Mouse (Mus musculus) heart, adult 11 months (tissue): ENCODE results near the gene Nfx1.

Experiments
- DNase-seq: peaks from one replicate; pipeline ENCODE4 v3.0.0; 2022

Gene Nfx1

DNA sequence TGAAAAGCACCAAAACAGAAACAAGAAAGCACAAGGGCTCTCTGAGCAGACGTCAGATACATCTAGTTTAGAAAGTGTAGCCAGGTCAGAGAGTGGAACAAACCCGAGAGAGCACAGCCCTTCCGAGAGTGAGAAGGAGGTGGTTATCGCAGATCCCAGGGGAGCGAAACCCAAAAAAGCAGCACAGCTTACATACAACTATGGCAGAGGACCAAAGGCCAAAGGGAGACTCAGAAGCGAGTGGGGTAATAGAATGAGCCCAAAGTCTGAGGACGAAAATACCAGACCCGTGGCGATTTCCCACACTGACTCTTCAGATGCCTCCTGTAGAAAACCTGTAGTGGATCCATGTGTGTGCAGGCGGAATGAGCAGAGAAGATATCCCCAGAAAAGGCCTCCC is 5.9 kb downstream of the Nfx1 start:
- peak; percentile 89 for DNase-seq

DNA sequence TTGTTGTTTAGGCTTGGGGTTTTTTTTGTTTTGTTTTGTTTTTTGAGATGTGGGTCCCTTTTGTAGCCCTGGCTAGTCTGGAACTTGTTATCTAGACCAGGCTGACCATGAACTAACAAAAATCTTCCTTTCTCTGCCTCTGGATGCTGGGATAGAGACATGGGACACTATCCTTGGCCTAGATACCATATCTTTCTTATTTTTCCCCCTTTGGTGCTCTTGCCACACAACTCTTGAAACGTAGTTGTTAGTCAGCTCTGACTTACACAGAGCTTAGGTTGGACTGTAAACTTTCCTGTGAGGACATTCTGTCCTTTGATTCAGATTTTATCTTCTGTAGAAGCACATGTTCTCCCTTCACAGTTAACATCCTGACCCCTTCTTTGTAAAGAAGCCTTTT is 8.7 kb downstream of the Nfx1 start:
- DNase-seq, result no peak

DNA sequence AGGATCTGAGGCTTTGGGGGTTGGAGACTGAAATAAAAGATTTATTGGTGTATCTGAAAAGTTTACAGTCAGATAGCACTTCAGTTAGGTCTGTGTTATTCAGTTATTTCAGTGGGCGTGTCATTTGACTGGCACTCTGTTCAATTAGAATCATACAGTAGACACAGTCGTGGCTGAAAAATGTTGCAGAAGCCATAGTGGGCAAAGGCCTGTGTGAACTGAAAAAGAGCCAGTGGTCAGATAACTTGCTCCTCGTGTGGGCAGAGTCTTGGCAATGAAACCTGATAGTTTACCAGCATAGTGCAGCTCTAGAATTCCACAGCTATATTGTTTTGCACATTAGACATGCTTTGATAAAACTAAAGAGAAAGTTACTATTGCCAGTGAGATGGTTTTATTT is 11.8 kb downstream of the Nfx1 start:
- DNase-seq, result peak; percentile 24

DNA sequence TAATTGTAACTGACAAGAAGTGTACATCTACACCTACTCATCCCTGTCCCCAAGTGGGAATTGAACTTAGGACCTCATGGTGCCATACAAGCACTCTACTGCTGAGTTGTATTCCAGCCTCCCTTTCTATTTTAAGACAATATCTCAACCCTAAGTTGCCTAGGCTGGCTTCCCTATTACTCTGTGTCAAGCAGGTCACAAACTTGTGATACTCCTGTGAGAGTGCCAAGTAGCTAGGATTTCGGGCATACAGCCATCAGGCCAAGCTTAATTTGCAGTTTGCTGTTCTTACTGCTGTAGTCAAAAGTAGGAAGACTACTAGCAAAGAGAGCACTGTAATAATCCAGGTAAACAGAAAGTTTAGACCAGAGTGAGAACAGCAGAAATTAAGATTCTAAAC is 13.0 kb downstream of the Nfx1 start:
- peak; percentile 94 for DNase-seq

DNA sequence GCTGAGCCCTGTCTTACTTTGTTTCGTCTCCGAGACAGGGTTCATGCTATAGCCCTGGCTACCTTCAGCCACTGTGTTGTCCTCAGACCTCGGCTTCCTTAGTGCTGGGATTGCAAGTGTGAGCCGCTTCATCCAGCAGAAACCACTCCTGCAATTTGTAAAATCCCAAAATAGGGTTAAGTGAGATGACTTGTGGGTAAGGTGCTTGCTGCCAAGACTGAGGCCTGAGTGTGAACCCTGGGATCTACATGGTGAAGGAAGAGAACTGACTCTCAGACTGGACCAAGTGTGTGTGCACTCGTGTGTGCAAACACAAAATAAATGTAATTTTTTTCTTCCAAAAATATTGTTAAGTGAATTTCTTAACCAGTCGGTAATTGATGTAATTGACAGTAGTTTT is 18.9 kb downstream of the Nfx1 start:
- DNase-seq, result peak; percentile 66

DNA sequence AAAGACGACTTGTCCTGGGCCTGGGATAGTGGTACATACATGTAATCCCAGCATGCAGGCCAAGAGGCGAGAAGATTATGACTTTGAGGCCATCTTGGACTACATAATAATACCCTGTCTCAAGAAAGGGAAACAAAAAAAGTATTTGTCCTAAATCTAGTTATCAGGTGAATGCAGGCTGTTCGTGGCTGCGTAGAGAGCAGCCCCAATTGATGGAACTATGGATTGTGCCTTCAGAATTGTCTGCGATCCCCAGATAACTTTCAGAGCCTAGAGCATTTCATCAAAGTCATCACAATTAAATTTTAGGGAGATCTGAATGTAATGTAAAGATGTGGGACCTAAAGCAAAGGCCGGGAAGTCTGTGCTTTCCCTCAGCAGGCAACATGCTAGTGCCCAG is 25.6 kb downstream of the Nfx1 start:
- no peak for DNase-seq

DNA sequence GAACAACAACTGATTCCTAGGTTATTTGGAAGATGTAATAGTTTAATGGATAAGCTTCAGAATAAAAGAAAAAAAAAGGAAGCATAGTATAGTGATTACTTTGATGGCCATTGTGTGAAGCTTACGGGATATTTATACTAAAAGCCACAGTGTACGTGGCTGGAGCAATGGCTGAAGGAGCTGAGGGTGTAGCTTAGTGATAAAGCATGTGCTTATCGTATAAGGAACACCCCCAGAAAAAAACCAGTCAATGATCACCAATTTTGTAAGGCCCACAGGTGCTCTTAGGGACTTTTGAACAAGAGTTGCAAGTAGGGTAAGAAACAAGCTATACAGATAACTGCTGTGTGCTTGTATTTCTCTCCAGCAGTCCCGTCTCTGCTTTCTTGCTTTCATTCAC is 27.2 kb downstream of the Nfx1 start:
- no peak for DNase-seq

DNA sequence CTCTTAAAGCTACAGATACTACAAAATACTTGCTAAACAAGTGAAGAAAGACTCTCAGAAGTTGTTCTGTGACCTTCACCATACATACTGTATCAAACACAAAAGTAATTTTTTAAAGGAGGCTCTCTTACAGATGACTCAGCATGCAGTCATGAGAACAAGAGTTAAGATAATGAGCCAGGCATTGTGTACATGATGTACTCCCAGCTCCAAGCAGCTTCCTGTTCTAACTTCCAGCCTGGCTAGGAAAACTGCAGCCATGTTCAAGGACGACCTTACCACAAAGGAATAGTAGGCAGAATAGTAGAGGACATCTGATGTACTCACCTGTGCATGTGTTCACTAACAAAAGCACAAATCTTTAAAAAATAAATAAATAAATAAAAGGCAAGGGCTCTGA is 29.6 kb downstream of the Nfx1 start:
- DNase-seq, result peak; percentile 77

DNA sequence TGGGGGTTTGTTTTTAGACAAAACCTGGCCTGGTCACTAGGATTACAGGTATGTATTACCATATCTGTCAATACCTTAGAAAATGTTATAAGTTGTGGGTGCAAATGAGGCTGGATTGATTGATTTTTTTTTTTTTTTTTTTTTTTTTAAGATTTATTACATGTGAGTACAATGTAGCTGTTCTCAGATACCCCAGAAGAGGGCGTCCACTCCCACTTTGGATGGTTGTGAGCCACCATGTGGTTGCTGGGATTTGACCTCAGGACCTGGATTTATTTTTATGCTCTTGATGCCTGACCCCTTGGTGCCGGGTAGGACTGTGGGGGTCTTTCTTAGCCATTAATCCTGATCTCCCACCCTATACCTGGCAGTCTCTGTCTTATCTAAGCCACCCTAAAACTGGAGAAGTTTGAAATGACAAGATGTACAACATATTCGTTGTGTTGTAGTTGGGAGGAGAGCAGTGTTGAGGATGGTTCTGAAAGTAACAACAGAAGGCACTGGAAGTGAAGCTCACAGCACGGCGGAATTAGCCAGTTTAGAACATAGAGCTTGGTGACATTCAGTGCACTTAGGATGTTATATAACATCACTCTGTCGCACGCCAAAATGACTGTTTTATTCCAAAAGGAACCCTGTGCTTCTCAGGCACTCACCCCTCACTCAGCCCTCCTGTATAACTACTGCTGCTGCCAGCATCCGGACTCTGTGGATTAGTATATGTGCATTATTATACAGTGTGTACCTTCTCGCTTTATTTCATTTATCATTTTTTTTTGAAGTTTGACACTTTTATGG is 30.3 kb downstream of the Nfx1 start:
- peak; percentile 49 for DNase-seq

DNA sequence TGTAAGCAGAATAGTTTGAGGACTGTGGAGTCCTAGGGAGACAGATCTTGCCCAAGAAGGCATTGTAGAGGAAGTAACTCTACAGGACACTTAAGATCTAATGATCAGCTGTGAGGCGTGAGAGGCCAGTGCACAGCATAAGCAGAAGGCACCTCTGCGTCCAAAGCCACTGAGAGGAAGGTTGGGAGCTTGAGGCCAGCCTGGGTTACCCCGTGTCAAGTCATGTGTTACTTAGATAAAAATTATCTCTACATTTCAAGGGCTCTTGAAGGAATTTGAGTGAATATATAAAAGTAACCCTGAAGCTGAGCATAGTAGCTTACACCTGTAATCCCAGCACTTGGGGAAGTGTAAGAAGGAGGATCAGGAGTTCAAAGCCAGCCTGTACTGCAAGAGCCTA is 42.6 kb downstream of the Nfx1 start:
- DNase-seq, result no peak

DNA sequence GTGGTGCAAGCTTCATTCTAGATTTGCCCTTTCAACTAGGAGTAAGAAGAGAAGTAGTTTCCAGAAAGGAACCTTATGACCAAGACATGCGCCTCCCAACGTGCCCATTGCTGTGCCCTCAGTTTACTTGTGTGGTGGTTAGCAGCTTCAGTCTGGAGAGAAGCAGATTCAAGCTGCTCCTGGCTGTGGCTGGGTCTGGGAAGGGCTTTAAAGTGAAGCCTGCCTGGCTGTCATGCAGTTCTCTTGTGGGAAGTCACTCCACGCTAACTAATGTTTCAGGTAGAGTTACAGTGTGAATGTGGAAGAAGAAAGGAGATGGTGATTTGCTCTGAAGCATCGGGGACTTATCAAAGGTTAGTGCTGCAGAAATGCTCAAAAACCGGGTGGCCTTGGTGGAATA is 45.1 kb downstream of the Nfx1 start:
- peak; percentile 68 for DNase-seq

DNA sequence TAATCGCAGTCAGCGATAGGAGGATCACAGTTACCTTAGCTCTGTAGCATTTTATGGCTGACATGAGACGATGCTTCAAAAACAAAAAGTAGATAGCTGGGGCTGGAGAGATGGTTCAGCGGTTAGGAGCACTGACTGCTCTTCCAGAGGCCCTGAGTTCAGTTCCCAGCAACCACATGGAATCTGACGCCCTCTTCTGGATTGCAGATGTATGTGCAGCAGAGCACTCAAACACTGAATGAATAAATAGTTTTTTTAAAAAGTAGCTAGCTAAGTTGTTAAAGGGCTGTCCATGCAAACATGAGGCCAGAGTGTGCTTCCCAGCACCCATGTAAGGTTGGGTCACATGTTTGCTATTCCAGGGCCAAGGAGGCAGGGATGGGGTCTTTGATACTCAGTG is 50.4 kb downstream of the Nfx1 start:
- DNase-seq, result no peak

DNA sequence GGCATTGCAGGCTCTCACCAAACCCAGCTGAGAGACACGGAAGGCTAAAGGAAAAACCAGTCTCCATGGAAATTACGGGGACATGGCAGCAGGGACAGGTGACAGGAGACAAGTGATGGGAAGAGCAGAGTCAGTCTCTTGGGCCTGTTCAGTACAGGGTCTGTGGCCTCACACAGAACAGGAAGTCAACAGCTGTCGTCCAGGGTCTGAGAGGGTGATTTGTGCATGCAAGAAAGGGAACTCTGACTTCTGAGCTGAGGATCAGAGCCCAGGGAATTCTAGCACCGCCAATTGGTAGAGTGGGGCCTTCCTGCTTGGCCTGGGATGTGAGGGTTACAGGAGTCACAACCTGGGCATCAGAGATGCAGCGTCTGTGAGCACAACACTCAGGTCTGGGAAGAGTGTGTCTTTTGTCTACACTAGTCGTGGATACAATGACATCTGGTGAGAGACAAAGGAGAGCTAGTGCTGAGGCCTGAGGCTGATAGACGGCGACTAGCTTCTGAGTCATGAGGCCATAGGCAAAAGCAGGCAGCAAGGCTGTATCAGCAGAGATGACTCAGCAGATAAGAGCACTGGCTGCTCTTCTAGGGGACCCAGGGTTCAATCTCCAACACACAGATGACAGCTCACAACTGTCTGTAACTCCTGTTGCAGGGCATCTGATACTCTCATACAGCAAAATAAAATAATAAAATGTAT is 55.5 kb downstream of the Nfx1 start:
- DNase-seq, result no peak

DNA sequence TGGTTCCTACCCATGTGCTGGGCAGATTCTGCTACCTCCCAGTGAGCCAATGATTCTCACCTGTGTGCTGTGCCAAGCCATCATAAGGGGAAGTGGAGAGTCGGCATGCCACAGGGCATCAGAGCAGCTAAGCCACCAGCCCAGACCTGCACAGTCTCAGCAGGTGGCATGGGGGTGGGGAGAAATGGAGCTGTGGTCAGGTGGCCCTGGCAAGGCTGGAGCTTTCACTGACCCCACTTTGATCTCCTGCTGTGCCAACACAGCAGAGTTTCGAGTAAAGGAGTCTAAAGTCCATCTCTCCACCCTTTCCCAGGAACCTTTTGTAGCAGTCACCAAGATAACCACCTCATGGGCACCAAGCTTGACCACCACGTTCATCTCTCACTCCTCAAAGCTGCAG is 57.2 kb downstream of the Nfx1 start:
- no peak for DNase-seq

DNA sequence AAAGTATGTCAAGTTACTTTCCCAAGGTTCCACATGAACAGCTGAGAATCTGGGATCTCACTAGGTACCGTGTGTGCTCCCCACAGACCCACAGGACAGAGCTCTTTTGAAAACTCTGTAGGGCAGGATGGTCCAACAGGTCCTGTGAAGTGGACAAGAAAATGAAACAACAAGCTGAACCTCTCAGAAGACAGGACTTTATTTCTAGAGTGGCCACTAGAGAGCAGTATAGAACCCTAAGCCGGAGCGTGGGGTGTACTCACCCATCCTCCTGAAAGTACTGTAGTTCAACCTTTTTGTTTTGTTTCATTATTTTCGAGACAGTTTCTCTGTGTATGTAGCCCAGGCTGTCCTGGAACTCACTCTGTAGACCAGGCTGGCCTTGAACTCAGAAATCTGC is 57.6 kb downstream of the Nfx1 start:
- DNase-seq, result no peak

DNA sequence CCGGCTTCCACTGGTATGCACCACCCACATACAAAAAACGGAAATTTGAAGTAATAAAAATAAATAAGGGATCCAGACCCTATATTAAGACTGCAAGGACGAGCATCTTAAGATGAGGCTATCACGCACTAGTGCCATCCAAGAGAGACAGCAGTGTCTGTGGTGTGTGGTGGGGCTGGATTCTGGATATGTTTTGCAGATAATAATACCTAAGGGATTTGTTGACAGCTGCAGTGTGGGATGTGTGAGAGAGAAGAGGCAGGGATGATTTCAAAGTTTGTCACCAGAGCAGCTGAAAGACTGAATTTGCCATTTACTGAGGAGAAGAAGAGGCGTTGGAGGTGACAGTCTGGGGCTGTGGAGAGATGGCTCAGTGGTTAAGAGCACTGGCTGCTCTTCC is 58.7 kb downstream of the Nfx1 start:
- no peak for DNase-seq

DNA sequence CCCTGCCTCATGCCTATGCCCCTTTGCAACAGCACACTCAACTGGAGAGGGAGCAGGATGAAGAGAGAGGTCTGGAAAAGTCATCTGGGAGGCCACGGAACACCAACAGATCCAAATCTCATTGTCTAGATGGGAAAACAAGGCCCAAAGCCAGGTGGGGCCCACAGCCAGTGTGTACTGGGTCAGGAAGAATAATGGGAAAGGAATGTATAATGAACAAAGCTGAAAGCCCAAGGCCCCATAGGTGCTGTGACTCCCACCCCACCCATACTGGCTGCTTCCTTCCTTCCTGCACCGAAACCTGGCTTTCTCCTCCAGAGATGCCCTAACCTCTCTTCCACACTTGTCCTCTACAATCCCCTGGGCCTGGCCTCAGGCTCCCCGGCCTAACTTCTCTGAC is 60.5 kb downstream of the Nfx1 start:
- DNase-seq, result peak; percentile 99

DNA sequence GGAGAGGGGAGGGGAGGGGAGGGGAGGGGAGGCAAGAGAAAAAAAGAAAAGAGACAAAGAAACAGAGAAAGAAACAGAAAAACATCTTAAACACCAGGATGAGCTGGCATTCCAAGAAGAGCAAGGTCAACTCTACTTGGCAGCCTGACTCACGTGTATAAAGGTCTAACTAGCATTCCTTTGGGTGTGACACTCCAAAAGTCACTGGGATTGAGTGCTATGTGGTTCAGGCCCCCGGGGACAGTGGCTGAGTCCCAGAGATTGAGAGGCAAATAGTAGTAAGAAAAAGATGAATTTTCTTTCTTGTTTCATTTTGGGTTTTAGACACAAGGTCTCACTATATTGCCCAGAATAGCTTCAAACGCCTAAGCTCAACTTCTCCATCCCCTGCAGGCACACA is 67.2 kb downstream of the Nfx1 start:
- DNase-seq, result no peak

DNA sequence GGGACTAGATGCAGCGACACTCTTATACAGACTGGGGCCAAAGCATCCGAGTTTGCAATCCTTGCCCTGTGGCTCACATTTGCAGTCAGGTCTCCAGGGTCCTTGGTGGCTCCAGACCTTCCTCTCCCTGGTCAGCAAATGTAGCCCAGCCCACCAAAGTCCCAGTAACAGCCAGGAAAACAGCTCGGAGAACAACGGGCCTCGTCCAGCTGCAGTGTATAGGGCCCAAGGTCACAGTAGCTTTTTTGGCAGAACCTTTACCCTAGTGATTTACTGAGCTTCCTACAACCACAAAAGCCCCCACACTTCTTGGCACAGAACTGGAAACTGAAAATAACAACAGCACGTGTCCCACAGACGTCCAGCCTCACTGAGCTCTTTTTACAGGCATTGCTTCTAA is 70.3 kb downstream of the Nfx1 start:
- peak; percentile 98 for DNase-seq

DNA sequence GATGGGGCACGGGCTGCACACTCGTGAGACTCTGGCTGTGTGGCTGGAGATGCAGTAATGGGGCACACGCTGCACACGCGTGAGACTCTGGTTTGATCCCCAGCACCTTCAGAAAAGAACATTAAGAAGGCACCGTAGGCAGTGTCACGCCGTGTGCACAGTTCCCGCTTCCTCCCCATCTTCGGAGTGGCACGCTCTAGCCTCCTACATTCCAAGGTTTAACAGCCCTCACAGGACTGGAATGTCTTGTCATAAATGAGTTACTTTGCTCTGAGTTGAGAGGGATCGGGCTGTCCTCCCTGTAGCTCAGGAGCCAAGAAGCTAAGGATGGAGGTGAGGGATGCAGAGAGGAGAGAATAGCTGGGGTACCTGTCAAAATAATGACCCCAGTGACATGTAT is 72.2 kb downstream of the Nfx1 start:
- DNase-seq, result no peak

DNA sequence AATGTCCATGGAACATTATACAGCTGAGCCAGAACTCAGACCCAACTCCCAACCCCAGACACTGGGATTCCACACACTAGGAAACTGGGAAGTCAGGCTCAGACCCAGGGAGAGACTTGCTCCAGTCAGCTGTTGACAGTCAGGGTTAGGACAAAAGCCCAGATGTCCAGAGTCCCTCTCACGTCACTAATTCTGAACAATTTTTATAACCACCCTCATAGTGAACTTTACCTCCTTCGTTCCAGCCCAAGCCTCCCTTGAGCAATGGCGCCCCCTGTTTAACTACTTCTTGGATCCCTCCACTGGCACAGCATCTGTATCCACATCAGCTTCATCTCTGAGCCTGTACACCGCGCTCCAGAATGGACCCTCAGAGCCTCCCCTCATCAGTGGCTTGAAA is 73.3 kb downstream of the Nfx1 start:
- peak; percentile 94 for DNase-seq

DNA sequence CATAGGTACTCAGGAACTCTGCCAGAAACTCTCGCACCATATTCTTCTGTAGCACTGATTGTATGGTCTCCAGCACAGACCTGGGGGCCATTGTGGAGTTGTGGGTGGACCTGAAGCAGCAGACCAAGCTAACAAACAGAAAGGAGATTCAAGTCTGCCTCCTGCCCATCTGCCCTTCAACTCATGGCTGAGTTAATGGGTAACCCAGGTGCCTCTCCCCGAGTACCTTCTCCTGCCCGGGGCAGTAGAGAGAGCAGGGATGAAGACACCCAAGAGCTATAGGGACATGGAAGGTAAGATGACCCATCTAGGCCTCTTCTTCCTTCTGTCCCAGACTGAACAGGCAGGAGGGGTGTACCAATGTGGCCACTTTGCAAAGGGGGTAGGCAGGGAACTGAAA is 74.6 kb downstream of the Nfx1 start:
- DNase-seq, result no peak

DNA sequence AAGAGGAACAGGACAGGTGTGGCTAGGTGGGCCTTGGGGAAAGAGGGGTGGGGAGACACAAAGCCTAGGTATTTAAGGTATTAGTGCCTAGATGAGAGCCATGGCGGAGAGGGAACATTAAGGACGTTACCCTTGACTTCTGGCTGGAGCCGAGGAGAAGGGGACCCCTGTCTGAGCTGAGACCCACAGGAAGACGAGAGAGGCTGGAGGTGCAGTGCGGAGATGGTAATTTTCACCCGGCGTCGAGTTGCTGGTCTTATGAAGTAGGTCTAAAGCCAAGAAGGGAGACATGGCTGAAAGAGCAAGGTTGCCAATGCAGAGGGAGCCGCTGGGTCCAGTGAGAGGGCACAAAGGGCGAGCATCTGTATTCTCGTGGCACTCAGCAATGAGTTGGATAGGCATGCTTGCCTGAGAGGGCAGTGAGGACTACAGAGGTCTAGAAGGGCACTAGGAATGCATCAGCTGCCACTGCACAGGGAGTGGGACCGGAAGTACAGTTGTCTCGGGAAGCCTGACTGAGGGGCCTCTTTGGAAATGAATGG is 75.6 kb downstream of the Nfx1 start:
- peak; percentile 91 for DNase-seq

DNA sequence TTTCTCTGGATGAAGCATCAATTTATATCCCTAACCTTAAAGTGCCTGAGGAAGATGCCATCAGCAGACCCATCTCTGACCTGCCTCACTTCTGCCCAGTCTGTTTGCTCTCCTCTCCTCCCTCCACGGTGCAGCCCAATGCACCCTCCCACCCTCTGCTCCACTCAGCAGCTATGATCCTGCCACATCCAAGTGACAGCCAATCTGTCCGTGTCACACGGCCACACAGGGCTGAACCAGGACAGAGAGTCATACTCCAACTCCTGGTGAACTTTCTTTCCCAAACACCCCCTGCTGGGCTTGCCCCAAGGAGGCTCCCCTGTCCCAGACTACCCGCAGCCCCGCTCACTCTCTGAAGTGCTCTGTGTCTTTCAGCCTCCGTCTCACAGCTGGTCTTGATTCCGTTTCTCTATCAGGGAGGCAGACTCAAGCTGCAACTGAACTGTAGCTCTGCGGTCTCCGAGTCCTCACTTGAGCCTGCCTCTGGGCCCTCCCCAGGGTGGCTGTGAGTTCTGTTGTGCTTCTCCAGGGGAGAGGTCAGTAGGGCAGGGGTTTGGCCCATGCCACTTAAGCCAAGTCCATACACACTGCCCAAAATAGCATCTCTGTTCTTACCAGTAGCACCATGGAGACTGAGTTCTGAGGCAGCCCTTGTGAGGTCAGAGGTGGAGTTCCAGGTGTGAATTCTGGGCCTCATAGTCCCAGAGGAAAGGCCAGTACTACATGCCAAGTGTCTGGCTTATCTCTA is 77.0 kb downstream of the Nfx1 start, which contains the start of gene Aqp7:
Aqp7 (minus strand) TSS at position 616 of the 748 bp plus-strand sequence.
- DNase-seq, result peak; percentile 98
